Mouse (Mus musculus) liver, adult 2 months (tissue): Measurements from ENCODE around the gene Mrgprh. TPM values are rescaled to one million over a fixed set of nuclear protein-coding genes. Genes with fewer than 3 reads are reported as not detected.

ENCODE experiments used
- DNase-seq: peaks from one replicate; pipeline ENCODE4 v3.0.0-alpha.2; 2011; ENCODE audit warnings: low read depth, low spot score; ENCODE audit errors: extremely low read depth
- H3K27ac ChIP-seq: fragments of 200-500 bp; replicated peaks from 2 replicates; pipeline ENCODE4 v1.5.1; 2012; ENCODE audit warnings: low read depth, mild to moderate bottlenecking, control low read depth, inconsistent platforms, low read length; ENCODE audit not compliant: insufficient read depth
- H3K27me3 ChIP-seq: fragments of 200-500 bp; 2 replicates; pipeline ENCODE4 v1.6.1; 2012; ENCODE audit warnings: mild to moderate bottlenecking, moderate library complexity, low read length, inconsistent platforms; ENCODE audit not compliant: control insufficient read depth, insufficient read depth
- H3K36me3 ChIP-seq: fragments of 200-500 bp; 2 replicates; pipeline ENCODE4 v1.6.1; 2012; ENCODE audit warnings: low read length, inconsistent platforms; ENCODE audit not compliant: control insufficient read depth, insufficient read depth
- H3K4me1 ChIP-seq: fragments of 200-500 bp; 2 replicates; pipeline ENCODE4 v1.6.1; 2011; ENCODE audit warnings: low read length; ENCODE audit not compliant: control insufficient read depth, insufficient read depth
- H3K4me3 ChIP-seq: fragments of 200-500 bp; 2 replicates; pipeline ENCODE4 v1.5.1; 2011; ENCODE audit warnings: low read depth, mild to moderate bottlenecking, control low read depth, low read length, moderate library complexity; ENCODE audit not compliant: insufficient read depth
- H3K79me2 ChIP-seq: fragments of 200-500 bp; 2 replicates; pipeline ENCODE4 v1.6.1; 2012; ENCODE audit warnings: inconsistent platforms, mild to moderate bottlenecking, low read length, moderate library complexity; ENCODE audit not compliant: control insufficient read depth, insufficient read depth
- H3K9ac ChIP-seq: fragments of 200-500 bp; 2 replicates; pipeline ENCODE4 v1.6.1; 2012; ENCODE audit warnings: low read depth, mild to moderate bottlenecking, control low read depth, inconsistent platforms, low read length
- CTCF ChIP-seq: fragments of 200-500 bp; IDR thresholded peaks from 2 replicates; pipeline ENCODE4 v1.5.1; 2011; ENCODE audit warnings: low read depth, low read length, control low read depth
- POLR2A ChIP-seq: fragments of 200-500 bp; IDR thresholded peaks from 2 replicates; pipeline ENCODE4 v1.6.1; 2011; ENCODE audit warnings: low read length, control low read depth; ENCODE audit not compliant: insufficient read depth; ENCODE audit errors: extremely low read depth
- WGBS: fragments of 180-500 bp; shearing (Covaris S2); methylation state at CpG from one replicate; pipeline ENCODE4 v1.1.7; 2018; 5-methylcytosine and 5-hydroxymethylcytosine counted together
- polyA plus RNA-seq: library from polyadenylated mRNA; depleted of rRNA; stranded (reverse); fragments of >200 nt; gene quantifications from 2 replicates; pipeline ENCODE4 v1.2.3, GENCODE M21; 2012
- total RNA-seq: library from RNA; depleted of rRNA; stranded (reverse); fragments of >200 nt; gene quantifications from 2 replicates; pipeline ENCODE4 v1.2.3, GENCODE M21; 2014

Gene Mrgprh
- total and polyA plus RNA-seq, 2 experiments = 0.05 to 0.09 TPM

DNA sequence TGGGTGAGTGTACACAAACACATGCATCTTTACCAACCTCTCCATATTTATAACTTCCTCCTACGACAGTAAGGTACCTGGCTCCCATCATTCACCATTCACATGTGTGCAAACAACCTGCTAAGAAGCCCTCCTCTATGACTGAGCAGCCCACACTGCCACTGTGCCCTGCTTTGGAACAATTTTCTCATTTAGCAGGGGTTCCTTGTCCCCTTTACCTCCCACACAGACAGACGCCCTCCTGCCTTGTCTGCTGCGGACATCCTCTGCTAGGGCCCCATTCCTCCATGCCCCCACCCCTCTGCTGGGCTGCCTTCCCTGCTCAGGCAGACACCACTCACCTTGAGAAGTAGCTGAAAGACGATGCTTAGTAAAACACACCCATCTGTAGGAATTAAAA is 28.1 kb upstream of the Mrgprh start:
- Histone ChIP-seq H3K36me3 (no peaks in the 10 kb centered on the region), H3K4me1 (no peaks in the 10 kb centered on the region), H3K79me2 (no peaks in the 10 kb centered on the region), H3K27ac (no peak overlapping the region), H3K9ac (no peak overlapping the region), H3K27me3 (no peaks in the 10 kb centered on the region), H3K4me3 (no peak overlapping the region)
- TF ChIP-seq CTCF (no peak), POLR2A (no peak)
- WGBS = 78% methylated on average over 4 of the region's 4 CpGs
- DNase-seq = no peak

GRCm38 (mm10) chr17:12849778-12850382 is 26.0 kb upstream of the Mrgprh start:
- H3K4me3 ChIP-seq = no peak overlapping the region
- H3K9ac ChIP-seq = no peak overlapping the region
- no peaks in the 10 kb centered on the region for H3K4me1 ChIP-seq
- H3K27ac ChIP-seq = no peak overlapping the region
- H3K79me2 ChIP-seq = no peaks in the 10 kb centered on the region
- no peak for TF ChIP-seq POLR2A
- TF ChIP-seq CTCF = no peak
- WGBS = 84% methylated on average over 8 of the region's 8 CpGs
- no peaks in the 10 kb centered on the region for H3K27me3 ChIP-seq
- no peaks in the 10 kb centered on the region for H3K36me3 ChIP-seq
- no peak for DNase-seq

GRCm38 (mm10) chr17:12851689-12852088 is 24.1 kb upstream of the Mrgprh start:
- Histone ChIP-seq H3K79me2 (no peaks in the 10 kb centered on the region), H3K36me3 (no peaks in the 10 kb centered on the region), H3K27ac (no peak overlapping the region), H3K4me3 (no peak overlapping the region), H3K4me1 (no peaks in the 10 kb centered on the region), H3K9ac (no peak overlapping the region), H3K27me3 (no peaks in the 10 kb centered on the region)
- TF ChIP-seq POLR2A = no peak
- no peak for TF ChIP-seq CTCF
- DNase-seq = no peak
- 78% methylated on average over 11 of the region's 11 CpGs for WGBS

GRCm38 (mm10) chr17:12853821-12854220 is 22.0 kb upstream of the Mrgprh start:
- no peak overlapping the region for H3K27ac ChIP-seq
- 79% methylated on average over 2 of the region's 2 CpGs for WGBS
- no peaks in the 10 kb centered on the region for H3K36me3 ChIP-seq
- TF ChIP-seq POLR2A (no peak), CTCF (no peak)
- no peaks in the 10 kb centered on the region for H3K27me3 ChIP-seq
- no peak for DNase-seq
- H3K79me2 ChIP-seq = no peaks in the 10 kb centered on the region
- H3K4me1 ChIP-seq = no peaks in the 10 kb centered on the region
- H3K9ac ChIP-seq = no peak overlapping the region
- H3K4me3 ChIP-seq = no peak overlapping the region

GRCm38 (mm10) chr17:12854386-12854785 is 21.4 kb upstream of the Mrgprh start:
- no peaks in the 10 kb centered on the region for H3K27me3 ChIP-seq
- peak; percentile 46 for DNase-seq

GRCm38 (mm10) chr17:12857395-12857794 is 18.4 kb upstream of the Mrgprh start:
- no peaks in the 10 kb centered on the region for H3K4me1 ChIP-seq
- H3K36me3 ChIP-seq = no peaks in the 10 kb centered on the region
- DNase-seq = no peak
- H3K27me3 ChIP-seq = no peaks in the 10 kb centered on the region
- H3K27ac ChIP-seq = no peak overlapping the region
- no peak overlapping the region for H3K4me3 ChIP-seq
- H3K79me2 ChIP-seq = no peaks in the 10 kb centered on the region
- no peak overlapping the region for H3K9ac ChIP-seq
- no peak for TF ChIP-seq CTCF
- TF ChIP-seq POLR2A = no peak
- 61% methylated on average over 3 of the region's 3 CpGs for WGBS

More at GRCm38 (mm10) chr17:12854386-12854785, 21.4 kb upstream of the Mrgprh start:
- whole genome bisulfite sequencing = 86% methylated on average over 11 of the region's 11 CpGs
- H3K9ac ChIP-seq = no peak overlapping the region
- H3K36me3 ChIP-seq = no peaks in the 10 kb centered on the region
- no peaks in the 10 kb centered on the region for H3K4me1 ChIP-seq
- TF ChIP-seq CTCF = no peak
- H3K27ac ChIP-seq = no peak overlapping the region
- no peaks in the 10 kb centered on the region for H3K79me2 ChIP-seq
- H3K4me3 ChIP-seq = no peak overlapping the region
